Mouse (Mus musculus): ENCODE results near the gene Tbc1d8. TPM values are rescaled to one million over a fixed set of nuclear protein-coding genes. Genes with fewer than 3 reads are reported as not detected.

The Tbc1d8 gene
- total RNA-seq, 2 experiments from 2014 or later: 10.1 to 10.8 TPM

DNA sequence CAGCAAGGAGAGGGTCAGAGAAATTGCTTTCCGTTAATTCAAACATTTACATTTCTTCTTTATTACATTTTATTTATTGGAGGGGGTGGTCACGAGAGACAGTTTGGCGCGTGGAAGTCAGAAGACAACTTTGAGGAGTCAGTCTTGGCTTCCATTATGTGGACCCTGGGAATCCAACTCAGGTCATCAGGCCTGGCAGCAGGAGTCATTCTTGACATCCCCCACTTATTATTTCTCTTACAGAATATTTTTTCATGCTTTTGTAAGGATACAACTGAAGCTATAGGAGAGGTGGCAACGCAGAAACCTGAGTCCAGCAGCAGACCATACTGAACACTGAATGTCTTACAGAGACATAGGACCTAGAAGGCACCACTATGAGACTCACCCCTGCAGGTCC lies 699 bp upstream of the Tbc1d8 start:
- DNase-seq (ENCODE audit: low spot score in 2 of 2): no peak

DNA sequence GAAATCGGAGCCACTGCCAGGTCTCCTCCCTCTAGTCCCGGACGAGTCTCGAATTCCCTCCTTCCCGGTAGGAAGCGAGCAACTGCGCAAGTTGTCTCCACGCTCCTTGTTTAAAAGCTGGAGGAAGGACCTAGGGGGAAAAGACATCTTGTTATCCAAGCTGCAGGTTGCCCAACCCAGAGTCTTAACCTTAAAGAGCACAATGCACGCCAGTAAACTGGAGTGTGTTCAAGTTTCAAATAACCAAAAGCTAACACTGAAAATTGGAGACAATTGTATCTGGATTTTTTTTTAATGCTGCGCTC lies 293 bp upstream of the Tbc1d8 start:
- no peak for DNase-seq (ENCODE audit: low spot score in 2 of 2)

DNA sequence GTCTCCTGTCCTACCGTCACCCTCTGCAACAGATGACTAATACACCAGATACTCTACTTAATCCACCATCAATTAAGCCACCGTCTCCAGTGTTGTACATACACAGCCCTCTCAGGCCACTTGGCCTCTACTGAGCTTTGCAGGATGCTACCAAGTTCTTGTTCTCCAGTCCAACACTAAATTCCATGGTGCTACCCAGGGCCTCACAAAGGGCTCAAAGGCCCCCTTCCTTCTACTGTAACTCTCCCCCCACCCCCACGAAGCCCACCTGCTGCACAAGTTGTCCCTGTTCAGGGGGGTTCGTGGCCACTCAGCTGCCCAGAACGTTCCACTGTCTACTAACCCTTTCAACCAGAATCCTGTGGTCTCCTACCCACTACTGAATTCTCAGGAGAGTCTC lies 1.5 kb downstream of the Tbc1d8 start:
- no peak for DNase-seq (ENCODE audit: low spot score in 2 of 2)

DNA sequence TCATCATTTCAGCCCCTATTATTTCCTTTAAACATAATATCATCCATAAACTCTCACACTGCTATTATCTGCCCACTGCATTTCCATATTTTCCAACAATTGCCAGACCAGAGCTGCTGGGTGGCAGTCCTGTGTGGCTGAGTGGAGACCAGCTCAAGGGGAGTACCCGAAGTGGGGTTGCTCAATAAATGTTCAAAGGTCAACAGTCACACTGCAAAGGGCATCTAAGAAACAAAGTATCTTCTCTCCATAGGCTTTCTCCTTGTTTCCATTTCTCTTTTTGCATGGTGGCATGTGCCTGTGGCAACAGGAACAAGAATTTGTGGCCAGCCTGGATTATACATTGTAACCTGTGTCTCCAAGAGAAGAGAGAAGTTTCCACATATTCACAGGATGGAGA lies 2.2 kb downstream of the Tbc1d8 start:
- DNase-seq (ENCODE audit: low spot score in 2 of 2): no peak

DNA sequence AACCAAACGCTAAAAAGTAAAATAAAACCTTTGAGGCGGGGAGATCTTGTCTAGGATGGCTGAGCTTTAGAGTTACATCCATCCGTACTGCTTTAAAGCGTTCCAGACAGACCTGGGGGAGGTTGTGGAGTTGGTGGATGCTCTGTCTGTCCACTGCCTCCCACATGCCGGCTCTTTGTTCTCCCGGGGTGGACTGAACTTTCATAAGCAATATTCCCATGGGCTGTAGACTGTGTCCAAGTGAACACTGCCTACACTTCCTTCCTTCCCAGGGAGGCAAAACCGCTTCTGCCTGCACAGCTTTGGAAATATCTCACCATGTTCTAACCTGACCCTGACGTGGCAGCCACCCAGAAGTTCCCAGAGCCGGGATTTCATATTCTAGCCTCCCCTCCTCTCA lies 4.0 kb downstream of the Tbc1d8 start:
- no peak for DNase-seq (ENCODE audit: low spot score in 2 of 2)

DNA sequence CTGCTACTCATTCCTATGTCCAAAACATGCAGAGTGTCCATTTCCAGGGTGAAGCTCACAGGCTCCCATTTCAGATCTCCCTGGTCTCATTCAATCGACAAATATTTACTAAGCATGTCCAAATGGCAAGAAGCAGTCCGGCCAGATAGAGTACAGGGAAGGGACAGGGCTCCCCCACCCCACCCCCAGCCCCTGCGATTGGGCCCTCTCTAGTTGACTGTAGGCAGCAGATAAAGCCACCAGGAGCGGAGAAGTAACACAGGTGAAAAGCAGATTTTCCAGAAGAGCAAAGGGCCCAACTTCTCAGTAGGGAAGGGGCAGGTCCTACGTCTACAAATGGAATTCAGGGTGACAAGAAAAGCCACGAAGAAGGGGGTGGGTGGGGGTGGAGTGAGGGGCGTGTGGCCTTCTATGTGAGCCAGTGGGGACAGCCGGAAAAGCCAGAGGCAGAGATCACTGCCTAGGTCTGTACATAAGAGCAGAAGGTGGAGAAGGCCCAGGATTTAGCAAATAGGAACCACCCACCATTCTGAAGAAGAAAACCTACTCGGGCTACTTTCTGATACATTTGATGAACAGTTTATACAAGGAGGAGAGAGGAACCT lies 7.2 kb downstream of the Tbc1d8 start:
- no peak for DNase-seq (ENCODE audit: low spot score in 2 of 2)

DNA sequence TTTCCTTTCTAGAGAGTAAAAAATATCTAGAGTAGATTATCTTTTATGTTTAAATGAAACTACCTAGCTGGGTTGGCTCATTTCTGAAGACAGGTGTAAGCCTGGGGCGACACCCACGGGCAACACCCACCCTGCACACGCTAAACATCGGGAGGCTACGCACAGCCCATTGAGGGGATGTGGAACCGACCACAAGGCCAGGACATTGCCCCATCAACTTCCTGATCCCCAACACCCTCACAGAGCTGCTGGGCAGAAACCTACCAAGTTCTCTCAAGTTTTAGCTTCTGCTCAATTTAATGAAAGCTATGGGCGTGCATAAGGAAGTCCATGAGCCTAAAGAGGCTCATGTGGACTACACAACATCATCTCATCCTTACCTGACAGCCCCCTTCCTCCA lies 9.6 kb downstream of the Tbc1d8 start:
- no peak for DNase-seq (ENCODE audit: low spot score in 2 of 2)

DNA sequence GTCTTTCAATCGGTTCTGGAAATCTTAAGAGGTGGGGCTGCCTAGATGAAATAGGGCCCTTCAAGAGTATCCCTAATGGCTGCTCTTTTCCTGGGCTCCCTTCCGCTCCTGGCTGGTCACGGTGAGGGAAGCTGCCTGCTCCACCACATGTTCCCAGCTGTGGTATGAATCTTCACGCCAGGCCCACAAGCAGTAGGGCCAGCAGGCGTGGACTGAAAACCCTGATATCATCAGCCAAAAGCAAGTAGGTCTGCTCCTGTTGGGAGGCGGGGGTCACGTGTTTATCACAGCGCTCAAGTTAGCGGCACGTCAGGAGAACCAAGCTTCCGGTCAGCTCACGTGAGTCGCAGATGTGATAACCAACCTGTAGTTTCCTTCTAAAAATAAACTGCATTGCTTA lies 12.0 kb downstream of the Tbc1d8 start:
- DNase-seq (ENCODE audit: low spot score in 2 of 2): no peak

DNA sequence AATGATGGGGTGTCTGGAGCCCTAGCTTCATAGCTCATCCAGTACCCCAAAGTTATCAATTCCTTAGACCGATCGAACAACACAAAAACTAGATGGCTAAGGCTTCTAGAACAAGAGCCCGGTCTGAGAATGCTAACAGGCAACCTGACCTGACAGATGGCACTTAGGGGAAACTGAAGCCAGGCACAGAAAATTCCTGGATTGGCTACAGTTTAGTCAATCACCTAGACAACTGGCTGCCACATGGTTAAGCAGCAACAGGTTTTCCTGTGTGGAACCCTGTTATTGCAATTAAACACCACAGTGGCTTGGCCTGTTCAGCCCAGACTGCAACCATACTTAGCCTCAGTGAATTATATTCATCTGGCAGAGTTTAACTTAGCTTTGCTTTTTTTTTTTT lies 13.8 kb downstream of the Tbc1d8 start:
- no peak for DNase-seq (ENCODE audit: low spot score in 2 of 2)

DNA sequence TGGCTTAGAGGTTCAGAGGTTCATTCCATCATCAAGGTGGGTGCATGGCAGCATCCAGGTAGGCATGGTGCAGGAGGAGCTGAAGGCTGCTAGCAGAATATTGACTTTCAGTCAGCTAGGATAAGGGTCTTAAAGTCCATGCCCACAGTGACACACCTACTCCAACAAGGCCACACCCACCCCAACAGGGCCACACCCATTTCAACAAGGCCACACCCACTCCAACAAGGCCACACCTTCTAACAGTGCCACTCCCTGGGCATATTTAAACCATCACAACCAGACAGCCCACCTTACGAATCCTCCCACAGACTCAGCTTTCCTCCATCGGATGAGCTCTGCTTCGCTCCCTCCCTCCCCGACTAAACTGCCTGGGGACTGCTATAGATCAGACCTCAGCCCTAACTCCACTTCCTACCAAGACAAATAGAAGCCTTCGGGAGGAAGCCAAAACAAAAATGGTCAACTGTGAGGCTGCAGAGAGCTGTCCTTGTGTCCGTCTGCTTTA lies 15.6 kb downstream of the Tbc1d8 start:
- DNase-seq (ENCODE audit: low spot score in 2 of 2): no peak

DNA sequence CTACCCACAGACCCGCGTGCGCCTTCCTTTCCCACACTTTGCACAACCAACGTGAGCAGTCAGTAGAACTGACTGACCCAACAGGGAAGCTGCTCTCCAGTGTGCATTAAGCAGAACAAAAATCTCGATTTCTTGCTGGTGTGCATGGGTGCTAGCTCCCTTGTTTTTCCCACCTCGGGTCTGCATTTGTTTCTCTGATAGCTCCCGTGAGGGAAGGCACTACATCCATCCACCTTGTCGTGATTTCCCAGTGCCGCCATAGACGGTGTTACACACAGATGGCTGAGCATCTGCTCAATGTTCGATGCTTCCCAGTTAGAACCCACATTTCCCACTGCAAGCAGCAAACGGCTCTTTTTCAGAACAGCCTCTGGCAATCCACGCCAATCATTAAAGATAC lies 16.5 kb downstream of the Tbc1d8 start:
- no peak for DNase-seq (ENCODE audit: low spot score in 2 of 2)

DNA sequence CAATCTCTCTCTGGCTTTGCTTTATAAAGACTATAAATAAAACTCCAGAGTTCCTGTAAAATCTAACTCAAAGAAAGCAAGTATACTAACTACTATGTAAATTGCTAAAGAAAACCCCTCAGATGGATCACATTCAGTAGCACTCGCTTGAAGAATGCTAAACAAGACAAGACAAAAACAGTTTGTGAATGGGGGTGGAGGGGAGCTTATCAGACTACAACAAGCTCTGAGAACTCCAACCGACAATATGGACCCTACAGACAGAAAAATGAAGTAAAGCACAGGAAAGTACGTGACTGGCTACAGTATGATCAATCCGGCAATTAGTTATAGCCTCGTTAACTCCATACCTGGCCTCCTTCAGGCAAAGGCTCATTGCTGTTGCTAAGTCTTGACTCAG lies 18.1 kb downstream of the Tbc1d8 start:
- no peak for DNase-seq (ENCODE audit: low spot score in 2 of 2)

DNA sequence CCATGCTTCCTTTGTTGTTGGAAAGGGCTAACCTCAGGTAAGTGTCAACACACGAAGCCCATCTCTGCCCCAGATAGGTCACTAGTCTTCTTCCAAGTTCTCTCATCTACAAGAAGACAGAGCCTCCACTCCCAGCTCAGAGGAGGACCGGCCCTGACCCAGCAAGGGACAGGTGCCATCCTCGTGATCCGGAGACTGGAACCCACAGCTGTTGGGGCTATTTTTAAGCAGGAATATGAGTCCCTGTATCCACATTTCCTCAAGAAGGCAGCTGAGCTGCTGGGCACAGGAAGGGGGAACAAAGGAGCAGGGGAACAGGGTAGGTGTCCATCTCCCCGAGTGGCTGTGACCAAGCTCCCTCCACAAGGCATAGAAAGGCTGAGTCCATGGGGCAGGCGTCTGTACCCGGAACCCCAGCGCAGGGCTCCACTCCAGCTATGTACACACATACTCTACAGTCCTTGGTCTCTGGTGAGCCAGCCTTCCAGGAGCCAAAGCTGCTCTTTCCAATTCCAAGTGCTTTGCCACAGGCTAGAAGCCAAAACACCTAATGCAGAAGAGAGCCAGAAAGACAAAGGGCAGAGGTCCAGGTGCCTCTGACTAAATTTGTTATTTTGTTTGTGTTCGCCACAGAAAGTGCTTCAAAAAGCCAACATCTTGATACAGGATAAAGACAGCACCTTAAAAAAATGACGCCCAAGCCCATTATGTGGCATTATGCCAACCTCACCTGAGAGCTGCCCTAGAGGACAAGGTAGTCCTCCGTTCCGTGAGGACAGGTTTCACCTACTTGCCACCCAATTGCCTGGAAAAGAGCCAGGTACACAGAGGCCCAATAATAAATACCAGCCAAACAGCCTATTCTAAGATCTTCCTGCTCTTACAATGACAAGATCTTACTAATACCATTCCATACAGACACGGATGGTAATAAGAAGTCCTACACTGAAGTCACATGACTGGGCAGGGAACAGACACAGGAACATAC lies 20.4 kb downstream of the Tbc1d8 start:
- DNase-seq (ENCODE audit: low spot score in 2 of 2): no peak

DNA sequence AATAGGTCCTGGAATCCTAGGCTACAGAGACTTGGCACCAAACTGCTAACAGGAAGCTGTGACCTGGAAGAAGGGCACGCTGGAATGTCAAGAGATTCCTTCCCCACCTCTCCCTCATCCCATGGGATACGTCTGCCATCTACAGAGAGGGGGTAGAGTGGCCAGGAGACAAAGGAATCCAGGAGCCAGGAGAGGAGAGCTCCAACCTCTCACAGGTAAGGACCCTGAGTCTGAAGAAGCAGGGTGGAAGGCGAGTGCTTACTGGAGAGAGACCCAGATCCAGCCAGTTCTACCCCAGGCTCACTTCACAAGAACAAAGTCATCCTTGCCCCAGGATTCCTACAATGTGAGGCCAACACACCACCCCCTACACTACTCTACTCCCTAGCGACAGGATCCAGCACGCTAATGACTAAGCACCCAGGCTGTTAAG lies 22.1 kb downstream of the Tbc1d8 start:
- DNase-seq (ENCODE audit: low spot score in 2 of 2): no peak

DNA sequence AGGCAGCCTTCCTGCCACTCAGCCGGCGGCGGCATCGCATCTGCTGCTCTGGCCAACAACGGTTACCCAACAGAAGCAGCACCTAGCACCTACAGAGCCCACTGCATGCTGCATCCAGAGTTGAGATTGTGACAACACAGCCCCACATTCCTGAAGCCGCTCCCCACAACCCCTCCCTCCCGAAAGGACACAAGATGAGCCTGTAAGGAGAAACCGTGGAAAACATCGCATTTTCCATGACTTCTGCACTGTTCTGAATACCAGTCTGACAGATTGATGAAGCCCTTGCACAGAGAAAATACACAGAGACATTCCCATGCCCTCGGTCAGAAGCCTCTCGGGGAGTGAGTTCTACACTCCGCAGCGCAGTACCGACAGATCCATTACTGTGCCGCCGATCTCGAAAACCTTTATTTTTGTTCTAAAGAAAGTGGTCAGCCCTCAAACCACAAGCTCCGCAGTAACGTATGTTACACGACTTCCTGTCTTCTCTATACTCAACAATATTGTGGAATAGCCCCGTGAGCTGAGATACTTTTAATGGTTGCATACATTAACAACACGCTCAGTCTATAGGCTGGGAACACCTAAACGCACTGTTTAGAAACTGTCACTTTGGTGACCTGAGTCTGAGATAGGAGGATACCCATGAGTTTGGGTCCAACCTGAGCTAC lies 23.1 kb downstream of the Tbc1d8 start:
- DNase-seq (ENCODE audit: low spot score in 2 of 2): no peak

DNA sequence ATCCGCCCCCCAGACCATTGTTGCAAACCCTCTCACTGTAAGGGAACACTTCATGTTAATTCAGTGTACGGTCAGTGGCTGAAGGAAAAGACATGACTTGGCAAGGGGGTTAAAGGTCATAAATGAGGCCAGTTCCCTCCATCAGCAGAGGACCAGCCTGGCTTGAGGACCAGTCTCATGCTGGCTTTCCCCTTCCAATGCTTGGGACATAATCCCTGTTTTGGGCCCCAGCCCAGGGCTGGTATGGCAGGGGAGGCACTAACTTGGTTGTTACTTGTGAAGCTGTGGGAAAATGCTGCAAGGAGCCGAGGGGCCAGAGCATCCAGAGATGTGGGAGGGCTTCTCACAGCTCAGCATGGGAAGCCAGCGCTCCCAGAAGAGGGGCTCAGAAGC lies 23.8 kb downstream of the Tbc1d8 start:
- DNase-seq (ENCODE audit: low spot score in 2 of 2): no peak

DNA sequence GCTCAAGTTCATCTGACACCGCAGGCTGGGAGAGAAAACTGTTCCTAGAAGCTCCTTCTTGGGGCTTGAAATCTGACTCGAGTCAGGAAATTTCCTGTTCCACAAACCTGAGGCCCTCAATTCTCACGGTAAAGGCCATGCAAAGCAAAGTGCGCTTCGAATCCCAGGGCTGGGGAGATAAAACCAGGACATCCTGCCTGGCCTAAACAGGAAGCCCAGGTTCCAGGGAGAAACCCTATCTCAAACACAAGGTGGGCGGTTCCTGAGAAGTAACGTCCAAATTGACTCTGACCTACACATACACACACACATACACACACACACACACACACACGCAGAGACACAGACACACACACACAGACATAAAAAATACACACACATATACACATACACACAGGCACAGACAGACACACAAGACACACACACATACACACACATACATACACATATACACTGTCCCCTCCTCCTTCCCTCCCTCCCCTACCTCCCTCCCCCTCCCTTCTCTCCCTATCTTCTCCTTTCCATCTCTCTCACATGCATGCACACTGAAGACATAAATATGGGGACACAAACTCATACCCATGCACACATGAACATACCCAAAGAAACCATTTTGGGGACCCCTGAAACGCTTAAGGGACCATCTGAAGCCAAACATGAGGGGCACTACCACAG lies 24.3 kb downstream of the Tbc1d8 start:
- DNase-seq (ENCODE audit: low spot score in 2 of 2): no peak

DNA sequence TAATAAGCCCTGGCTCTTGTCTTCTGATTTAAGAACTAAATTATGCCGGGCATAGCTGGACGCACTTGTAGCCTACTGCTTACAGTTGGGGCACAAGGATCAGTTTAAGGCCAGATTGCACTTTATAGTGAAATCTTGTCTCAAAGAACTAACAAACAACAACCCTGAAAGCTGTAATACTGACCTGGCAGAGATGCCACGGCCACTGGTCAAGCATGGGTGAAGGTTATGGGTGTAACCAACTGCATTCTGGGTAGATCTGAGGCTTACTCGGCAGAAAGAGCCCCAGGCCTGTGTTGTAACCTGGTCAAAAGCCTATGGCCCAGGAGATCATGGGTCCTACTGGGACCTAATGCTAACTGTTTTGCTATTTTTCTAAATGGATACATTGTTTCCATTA lies 26.4 kb downstream of the Tbc1d8 start:
- no peak for DNase-seq (ENCODE audit: low spot score in 2 of 2)

DNA sequence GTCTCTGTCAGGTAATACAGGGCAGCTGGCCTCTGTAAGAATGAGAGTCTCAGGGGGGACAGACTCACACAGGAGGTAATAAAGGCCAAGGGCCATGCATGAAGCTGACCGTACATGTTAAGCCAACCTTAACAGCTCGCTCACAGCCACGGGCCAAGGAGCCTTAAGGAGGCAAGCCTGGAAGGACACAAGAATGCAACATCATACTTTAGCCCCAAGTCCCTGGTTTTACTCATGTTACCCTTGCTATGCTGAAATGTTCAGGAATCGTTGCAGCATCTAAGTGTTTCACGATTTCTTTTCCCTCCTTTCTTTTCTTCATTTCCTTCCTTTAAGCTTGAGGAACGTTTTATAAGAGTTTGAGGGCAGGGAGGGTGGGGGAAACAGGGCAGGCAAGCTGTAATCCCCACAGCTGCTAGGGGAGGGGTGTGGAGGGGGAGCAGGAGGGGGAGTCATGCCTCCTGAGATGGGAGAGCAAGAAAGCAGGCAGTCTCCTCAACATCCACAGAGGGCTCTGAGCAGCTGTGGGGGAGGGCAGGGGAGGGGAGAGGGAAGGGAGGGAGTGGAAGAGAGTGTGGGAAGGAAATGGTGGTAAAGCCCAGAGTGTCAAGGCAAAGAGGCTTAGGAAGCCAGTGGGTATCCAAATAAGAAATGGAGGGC lies 28.4 kb downstream of the Tbc1d8 start:
- DNase-seq (ENCODE audit: low spot score in 2 of 2): no peak

DNA sequence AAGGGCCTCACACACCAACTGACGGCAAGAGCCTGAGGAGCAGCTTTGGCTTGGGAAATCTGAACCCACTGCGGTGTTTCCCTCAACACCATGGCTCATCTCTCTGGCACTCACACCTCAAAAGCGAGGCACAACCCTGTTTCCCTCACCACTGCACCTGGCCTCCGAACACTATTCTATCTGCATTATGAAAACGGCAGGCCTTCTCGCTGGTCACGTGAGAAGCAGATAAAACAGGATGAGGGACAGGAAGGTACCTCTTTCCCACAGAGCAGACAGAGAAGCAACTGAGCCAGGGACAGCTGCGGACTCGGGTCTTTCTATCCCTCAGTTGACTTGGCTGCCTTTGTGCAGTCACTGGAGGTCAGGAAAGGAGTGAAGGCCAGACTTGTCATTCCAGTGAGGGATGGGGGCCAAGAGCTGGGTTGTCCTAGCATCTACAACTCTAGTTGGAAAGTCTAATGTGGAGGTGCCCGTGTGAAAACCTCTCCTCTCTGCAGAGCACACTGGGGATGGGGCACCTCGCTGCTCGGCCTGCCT lies 29.2 kb downstream of the Tbc1d8 start:
- DNase-seq (ENCODE audit: low spot score in 2 of 2): no peak

DNA sequence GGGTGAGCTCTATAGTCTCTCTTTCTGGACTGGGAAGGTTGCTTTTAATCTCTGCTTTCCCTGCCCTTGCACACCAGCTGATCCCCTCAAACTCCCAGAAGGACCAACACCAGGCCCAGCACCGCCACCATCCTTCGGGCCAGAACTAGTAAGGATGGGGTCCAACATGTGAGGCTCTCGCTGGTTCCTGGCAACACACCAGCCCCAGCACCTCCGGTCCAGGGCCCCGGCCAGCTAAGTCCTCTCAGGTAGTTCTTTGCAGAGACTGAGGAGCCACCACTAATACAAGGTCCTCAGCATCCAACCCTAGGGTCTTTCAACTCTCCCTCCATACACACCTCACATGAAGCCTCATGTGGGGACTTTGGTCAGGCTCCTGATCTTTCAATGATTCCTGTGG lies 29.7 kb downstream of the Tbc1d8 start:
- no peak for DNase-seq (ENCODE audit: low spot score in 2 of 2)
